Mouse (Mus musculus): ENCODE measurements at regions not wholly inside any gene's neighbourhood (a gene's known extent, or its start where the extent isn't known, plus 50 kb on each side); places are given as distances from the start of the nearest gene placed in this dataset.
"Not testable (repeated sequence)": the region's sequence is repeated elsewhere in the genome, so short reads cannot be mapped to it uniquely, and the experiment has no call there.

- no peak for DNase-seq
These were observed 89.0 kb downstream of the Akr1d1 start for GRCm38 (mm10) chr6:37618990-37619389.

- no peak for DNase-seq
These were observed 91.5 kb downstream of the Akr1d1 start for GRCm38 (mm10) chr6:37621364-37622029.

- DNase-seq, result no peak
These were observed 92.3 kb downstream of the Akr1d1 start for GRCm38 (mm10) chr6:37622273-37622672.

GRCm38 (mm10) chr6:37627206-37627605 lies 97.2 kb downstream of the Akr1d1 start:
- no peak for DNase-seq

- no peak for DNase-seq
These were observed 104.0 kb downstream of the Akr1d1 start for GRCm38 (mm10) chr6:37633948-37634347.

- DNase-seq, result no peak
These were observed 112.1 kb downstream of the Akr1d1 start for GRCm38 (mm10) chr6:37642066-37642465.

GRCm38 (mm10) chr6:37642701-37643121 lies 112.7 kb downstream of the Akr1d1 start:
- DNase-seq, result no peak

- DNase-seq, result no peak
These were observed 113.2 kb downstream of the Akr1d1 start for GRCm38 (mm10) chr6:37643176-37643575.

- DNase-seq, result no peak
These were observed 113.7 kb downstream of the Akr1d1 start for GRCm38 (mm10) chr6:37643718-37644117.

- no peak for DNase-seq
These were observed 115.6 kb downstream of the Akr1d1 start for GRCm38 (mm10) chr6:37645551-37645950.

GRCm38 (mm10) chr6:37657300-37657699 lies 127.3 kb downstream of the Akr1d1 start:
- not testable (repeated sequence) for DNase-seq

GRCm38 (mm10) chr6:37658021-37658650 lies 128.2 kb downstream of the Akr1d1 start:
- no peak for DNase-seq

GRCm38 (mm10) chr6:37662747-37663146 lies 132.8 kb downstream of the Akr1d1 start:
- DNase-seq, result no peak

- DNase-seq, result no peak
These were observed 135.6 kb downstream of the Akr1d1 start for GRCm38 (mm10) chr6:37665576-37665975.

GRCm38 (mm10) chr6:37669407-37669806 lies 139.4 kb downstream of the Akr1d1 start:
- no peak for DNase-seq

- DNase-seq, result no peak
These were observed 140.7 kb downstream of the Akr1d1 start for GRCm38 (mm10) chr6:37670701-37671100.

- no peak for DNase-seq
These were observed 149.9 kb downstream of the Akr1d1 start for GRCm38 (mm10) chr6:37679871-37680270.

GRCm38 (mm10) chr6:37681331-37681730 lies 151.4 kb downstream of the Akr1d1 start:
- not testable (repeated sequence) for DNase-seq

GRCm38 (mm10) chr6:37686094-37686493 lies 156.1 kb downstream of the Akr1d1 start:
- no peak for DNase-seq

- no peak for DNase-seq
These were observed 159.1 kb downstream of the Akr1d1 start for GRCm38 (mm10) chr6:37688866-37689617.

- DNase-seq, result no peak
These were observed 159.7 kb downstream of the Akr1d1 start for GRCm38 (mm10) chr6:37689696-37690095.

GRCm38 (mm10) chr6:37691976-37692644 lies 162.1 kb downstream of the Akr1d1 start:
- no peak for DNase-seq

- DNase-seq, result no peak
These were observed 162.8 kb downstream of the Akr1d1 start for GRCm38 (mm10) chr6:37692758-37693157.

Measured in thymus, postnatal 36 days (tissue).